Mouse (Mus musculus) ES-Bruce4 (cell line): ENCODE measurements around the gene Lhfpl2.

Experiments
- CTCF ChIP-seq: IDR thresholded peaks from one replicate; pipeline ENCODE4 v1.8.1; 2011; ENCODE audit warnings: low read depth, low read length
- EP300 ChIP-seq: IDR thresholded peaks from 2 replicates; pipeline ENCODE4 v1.6.1; 2011; ENCODE audit warnings: low read depth, low read length; ENCODE audit not compliant: insufficient read depth
- POLR2A ChIP-seq: IDR thresholded peaks from one replicate; pipeline ENCODE4 v1.8.1; 2011; ENCODE audit warnings: low read length; ENCODE audit not compliant: insufficient read depth

DNA sequence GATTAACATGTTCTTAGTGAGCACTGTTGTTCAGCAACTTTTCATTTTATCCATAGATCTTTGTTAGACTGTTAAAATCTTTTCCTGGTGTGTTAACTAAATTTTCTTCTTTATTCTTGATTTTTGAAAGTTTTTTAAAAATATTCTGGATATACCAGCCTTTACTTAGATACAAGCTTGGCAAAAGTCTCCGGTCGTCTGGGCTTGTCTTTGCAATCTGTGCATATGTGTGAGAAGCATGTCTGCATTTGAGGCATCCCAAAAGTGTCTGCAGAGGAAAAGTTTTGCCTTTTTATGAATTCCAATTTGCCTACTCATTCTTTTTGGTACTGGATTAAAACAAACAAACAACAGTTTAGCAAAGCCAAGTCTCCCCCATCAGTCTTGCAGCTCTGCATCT is 154.6 kb downstream of the Lhfpl2 start:
- TF ChIP-seq CTCF (no peak), POLR2A (no peak), EP300 (no peak)
